Mouse (Mus musculus) brain, embryonic 14.5 days (tissue): ENCODE results near the gene Zfp39.

ENCODE experiments used
- CTCF ChIP-seq: fragments of 200-500 bp; IDR thresholded peaks from 2 replicates; pipeline ENCODE4 v1.5.1; 2012; ENCODE audit warnings: inconsistent platforms, mild to moderate bottlenecking, moderate library complexity, borderline replicate concordance; ENCODE audit not compliant: insufficient read depth, insufficient read length; ENCODE audit errors: extremely low read depth
- POLR2A ChIP-seq: fragments of 200-500 bp; IDR thresholded peaks from 2 replicates; pipeline ENCODE4 v1.6.1; 2012; ENCODE audit warnings: mild to moderate bottlenecking, inconsistent platforms, borderline replicate concordance; ENCODE audit not compliant: poor library complexity, insufficient read depth, insufficient read length, severe bottlenecking; ENCODE audit errors: extremely low read depth

- TF ChIP-seq CTCF (no peak), POLR2A (no peak)
These were observed 40.1 kb upstream of the Zfp39 start for GRCm38 (mm10) chr11:58944136-58944535.
